Mouse (Mus musculus): Measurements from ENCODE around the gene Smyd5. TPM values are rescaled to one million over a fixed set of nuclear protein-coding genes. Genes with fewer than 3 reads are reported as not detected.

Gene Smyd5
- total RNA-seq (2014; fragmentation: Nextera tagmentation) = 43.9 and 54.6 TPM in 2 replicates
- 36.8 and 43.6 TPM in 2 replicates for total RNA-seq (2017)

- peak; percentile 93 for ATAC-seq (replicated peaks; ENCODE audit: low FRiP score, low TSS enrichment, poor library complexity, severe bottlenecking)
These were observed at the start of gene Smyd5 for GRCm38 (mm10) chr6:85431842-85432431. Gene Smyd5, plus strand, starts transcription at chr6:85431989.

GRCm38 (mm10) chr6:85382791-85383190 lies 49.0 kb upstream of the Smyd5 start:
- no peak for ATAC-seq (replicated peaks; ENCODE audit: low FRiP score, low TSS enrichment, poor library complexity, severe bottlenecking)

DNA sequence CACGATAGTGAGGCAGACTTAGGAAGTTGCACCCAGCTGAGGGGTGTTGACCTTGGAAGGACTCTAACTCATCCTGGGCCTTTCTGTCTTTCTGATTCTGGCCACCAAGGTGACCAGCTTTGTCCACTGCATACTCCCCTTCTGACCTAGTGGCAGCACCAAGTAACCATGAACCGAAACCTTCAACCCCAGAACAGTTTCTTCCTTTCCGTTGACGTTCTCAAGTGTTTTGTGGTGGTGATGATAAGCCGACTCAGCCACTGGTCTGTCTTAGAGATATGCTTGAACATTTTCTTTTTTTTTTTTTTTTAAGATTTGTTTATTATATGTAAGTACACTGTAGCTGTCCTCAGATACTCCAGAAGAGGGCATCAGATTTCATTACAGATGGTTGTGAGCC lies 43.2 kb upstream of the Smyd5 start:
- peak; percentile 92 for ATAC-seq (replicated peaks; ENCODE audit: low FRiP score, low TSS enrichment, poor library complexity, severe bottlenecking)

DNA sequence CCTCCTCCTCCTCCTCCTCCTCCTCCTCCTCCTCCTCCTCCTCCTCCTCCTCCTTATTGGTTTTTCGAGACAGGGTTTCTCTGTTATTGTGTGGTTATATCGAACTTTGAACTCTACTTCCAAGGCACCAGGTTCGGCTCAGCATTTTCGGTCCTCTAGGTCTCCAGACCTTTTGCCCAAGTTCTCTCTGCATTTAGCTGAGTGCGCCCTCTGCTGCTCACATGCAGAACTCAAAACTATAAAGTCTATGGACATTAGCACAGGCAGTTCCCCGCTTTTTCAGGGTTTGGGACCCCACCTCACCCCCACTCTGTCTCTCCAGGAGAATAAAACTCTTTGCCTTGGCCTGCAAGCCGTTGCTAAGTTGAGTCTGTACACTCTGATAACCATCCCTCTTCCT lies 40.0 kb upstream of the Smyd5 start:
- peak; percentile 58; the same call in 1 of the 2 replicates for ATAC-seq (replicated peaks; ENCODE audit: low FRiP score, low TSS enrichment, poor library complexity, severe bottlenecking)

DNA sequence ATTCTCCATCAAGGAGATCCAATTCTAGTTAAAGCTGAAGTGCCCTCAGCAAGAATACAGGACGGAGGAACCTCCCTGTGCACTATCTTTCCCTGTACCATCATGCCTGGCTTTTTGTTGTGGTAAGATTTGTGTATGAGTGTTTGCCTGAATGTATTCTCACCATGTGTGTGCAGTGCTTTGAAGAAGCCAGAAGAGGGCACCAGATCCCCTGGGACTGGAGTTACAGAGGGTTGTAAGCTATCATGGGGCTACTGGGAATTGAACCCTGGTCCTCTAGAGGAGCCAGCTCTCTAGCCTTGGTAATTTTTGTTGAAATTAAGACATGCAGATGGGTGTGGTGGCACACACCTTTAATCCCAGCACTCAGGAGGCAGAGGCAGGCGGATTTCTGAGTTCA lies 36.4 kb upstream of the Smyd5 start:
- no peak for ATAC-seq (replicated peaks; ENCODE audit: low FRiP score, low TSS enrichment, poor library complexity, severe bottlenecking)

GRCm38 (mm10) chr6:85397165-85397564 lies 34.6 kb upstream of the Smyd5 start:
- ATAC-seq (replicated peaks; ENCODE audit: low FRiP score, low TSS enrichment, poor library complexity, severe bottlenecking) = peak; percentile 88

DNA sequence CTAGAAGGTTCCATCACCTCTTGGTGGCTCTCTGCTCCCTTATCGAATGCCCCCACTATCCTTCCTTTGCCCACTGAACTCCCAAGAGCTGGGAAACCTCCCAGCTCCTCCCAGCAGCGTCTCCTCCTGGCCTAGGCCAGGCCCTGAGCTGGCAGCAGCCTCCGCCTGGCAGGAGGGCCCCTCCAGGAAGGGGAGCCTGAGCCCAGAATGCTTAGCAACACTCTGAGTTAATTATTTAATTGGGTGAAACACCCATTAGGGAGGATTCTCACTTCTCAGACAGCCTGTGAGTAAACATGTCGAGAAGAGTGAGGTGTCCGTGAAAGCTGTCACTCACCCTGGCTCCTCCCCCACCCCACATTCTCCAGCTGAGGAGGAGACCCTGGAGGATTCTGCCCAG lies 32.1 kb upstream of the Smyd5 start:
- ATAC-seq (replicated peaks; ENCODE audit: low FRiP score, low TSS enrichment, poor library complexity, severe bottlenecking) = no peak

DNA sequence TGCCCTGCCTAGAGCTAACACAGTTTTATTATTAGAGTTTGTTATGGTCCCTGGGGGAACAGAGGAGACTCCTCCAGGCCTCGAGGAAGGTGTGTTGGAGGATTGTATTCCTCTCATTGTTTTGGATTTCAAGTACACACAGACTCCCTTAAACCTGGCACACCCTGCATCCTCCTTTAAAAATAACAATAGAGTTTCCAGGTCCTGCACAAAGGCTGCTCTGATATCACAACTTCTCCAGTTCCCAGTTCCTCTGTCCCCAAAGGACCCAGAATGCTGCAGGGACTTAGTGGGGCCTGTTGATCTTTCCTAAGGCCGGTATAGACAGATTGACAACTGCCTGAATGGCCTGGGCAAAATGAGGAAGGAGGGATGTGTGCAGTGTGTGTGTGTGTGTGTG lies 29.2 kb upstream of the Smyd5 start:
- ATAC-seq (replicated peaks; ENCODE audit: low FRiP score, low TSS enrichment, poor library complexity, severe bottlenecking) = no peak

- no peak for ATAC-seq (replicated peaks; ENCODE audit: low FRiP score, low TSS enrichment, poor library complexity, severe bottlenecking)
These were observed 28.8 kb upstream of the Smyd5 start for GRCm38 (mm10) chr6:85403039-85403438.

DNA sequence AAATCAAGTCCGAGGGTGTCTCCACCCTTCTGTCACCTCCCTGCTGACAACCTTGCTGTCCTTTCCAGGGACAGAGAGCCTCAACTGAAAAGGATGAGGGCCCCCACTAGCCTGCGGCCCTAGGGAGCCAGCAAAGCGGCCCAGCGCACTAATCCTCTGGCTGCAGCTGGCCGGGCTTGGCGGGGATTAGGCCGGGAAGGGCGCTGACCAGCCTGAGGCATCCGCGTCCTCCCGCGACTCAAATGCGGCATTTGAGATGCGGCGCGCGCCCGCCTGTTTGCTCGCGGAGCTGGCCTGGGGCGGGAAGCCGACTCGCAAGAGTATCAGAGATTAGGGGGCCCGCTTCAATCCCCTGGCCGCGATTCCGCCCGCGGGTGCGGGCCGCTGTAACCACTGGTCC lies 22.8 kb upstream of the Smyd5 start:
- no peak for ATAC-seq (replicated peaks; ENCODE audit: low FRiP score, low TSS enrichment, poor library complexity, severe bottlenecking)

DNA sequence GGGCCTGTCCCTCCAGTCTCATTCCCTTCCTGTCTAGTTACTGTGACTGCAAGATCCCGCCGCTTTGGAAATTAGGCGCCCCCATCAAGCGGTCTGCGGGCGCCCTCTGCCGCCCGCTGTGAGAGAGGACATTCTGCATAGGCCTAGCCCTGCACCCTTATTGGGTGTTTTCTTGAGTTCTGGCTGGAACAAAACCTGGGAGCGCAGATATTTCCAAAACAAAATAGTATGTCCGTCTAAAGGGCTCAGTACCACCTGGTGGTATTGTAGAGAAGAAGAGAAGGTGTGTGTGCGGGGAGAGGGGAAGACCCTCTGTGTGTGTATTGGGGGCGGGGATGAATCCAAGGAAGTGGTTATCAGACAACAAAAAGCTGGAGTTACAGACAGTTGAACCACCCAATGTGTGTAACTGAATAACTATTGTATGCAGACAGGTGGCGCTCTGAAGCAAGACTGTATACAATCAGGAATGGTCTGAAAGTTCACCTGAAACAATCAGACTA lies 21.0 kb upstream of the Smyd5 start:
- peak; percentile 88 for ATAC-seq (replicated peaks; ENCODE audit: low FRiP score, low TSS enrichment, poor library complexity, severe bottlenecking)

DNA sequence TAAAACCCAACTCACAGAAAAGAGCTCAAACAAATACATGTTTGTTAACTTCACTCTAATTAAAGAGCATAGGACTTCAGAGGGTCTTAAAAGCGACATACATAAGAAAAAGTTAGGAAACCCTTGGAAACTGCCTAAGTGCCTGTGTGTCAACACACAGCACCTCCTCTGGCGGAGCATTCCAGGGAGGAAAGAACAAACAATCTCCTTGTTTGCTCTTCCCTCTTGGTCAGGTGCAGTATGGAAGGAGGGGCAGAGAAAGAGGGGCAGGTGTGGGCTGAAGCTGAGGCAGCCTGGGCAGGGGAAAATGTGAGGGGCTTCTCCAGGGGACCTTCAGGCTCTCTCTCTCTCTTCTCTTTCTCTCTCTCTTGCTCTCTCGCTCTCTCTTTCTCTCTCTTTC lies 16.0 kb upstream of the Smyd5 start:
- ATAC-seq (replicated peaks; ENCODE audit: low FRiP score, low TSS enrichment, poor library complexity, severe bottlenecking) = no peak

DNA sequence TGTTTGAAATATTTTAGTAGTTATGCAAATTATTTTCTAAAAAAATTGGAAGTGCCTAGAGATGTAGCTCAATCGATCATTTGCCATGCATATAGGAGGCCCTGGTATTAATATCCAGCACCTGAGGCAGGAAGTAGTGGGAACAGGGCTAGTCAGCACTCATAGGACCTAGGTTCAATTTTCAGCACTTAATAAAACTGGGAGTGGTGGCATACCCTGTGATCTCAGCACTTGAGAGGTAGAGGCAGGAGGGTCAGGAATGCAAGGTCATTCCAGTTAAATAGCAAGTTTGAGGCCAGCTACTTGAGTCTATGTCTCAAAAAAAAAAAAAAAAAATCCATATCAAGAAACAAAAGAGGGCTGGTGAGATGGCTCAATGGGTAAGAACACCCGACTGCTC lies 12.6 kb upstream of the Smyd5 start:
- no peak for ATAC-seq (replicated peaks; ENCODE audit: low FRiP score, low TSS enrichment, poor library complexity, severe bottlenecking)

DNA sequence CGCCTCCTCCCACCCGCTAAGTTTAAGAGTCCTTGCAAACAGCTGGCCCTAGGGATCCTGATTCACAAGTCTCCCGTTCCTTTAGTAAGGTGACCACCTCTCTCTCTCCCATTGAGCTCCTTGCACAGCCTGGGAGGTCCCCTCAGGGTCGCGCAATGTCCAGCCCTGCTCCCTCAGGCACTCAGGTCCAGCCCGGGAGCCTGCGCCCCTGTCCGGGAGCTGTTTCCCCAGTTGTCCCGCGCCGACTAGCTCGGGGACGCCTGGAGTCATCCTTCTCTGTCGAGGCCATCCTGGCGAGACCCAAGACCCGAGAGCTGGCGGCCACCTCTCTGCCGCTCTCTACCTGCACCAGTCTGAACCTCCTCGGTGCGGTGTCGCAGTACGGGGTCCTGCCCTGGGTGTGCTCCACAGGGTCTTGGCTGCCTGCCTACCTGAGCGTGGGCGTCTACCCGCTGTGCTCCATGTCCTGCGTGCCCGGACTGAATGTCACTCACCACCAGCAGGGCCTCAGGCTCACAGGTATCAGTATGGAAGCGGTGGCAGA lies 7.9 kb upstream of the Smyd5 start, which contains the start of gene Noto:
Gene Noto, plus strand, starts transcription at position 51 of the 544 bp plus-strand sequence.
- ATAC-seq (replicated peaks; ENCODE audit: low FRiP score, low TSS enrichment, poor library complexity, severe bottlenecking) = peak; percentile 25; the same call in 1 of the 2 replicates

DNA sequence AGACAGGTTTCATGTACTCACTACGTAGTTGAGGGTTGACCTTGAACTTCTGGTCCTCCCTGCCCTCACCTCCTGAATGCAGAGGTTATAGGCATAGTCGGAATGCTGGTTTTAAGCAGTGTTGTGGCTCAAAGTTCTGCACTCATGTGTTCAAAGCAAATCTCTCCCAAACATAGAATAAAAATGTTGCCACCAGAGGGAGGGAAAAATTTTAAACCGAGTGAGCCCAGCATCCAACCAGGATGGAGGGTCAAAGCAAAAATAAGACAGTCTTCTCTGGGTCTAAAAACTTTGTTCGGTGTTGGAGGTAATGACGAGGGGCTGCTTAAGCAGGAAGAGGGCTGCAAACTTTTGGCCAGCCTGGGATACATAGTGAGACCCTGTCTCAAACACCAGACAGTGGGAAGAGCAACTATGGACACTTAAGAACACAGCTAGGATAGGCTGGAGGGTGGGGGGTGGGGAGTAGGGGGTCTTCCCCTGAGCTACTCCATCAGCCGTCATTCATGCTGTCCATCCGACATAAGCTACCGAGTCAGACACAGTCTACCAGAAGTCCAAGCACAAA lies 431 bp upstream of the Smyd5 start:
- no peak for ATAC-seq (replicated peaks; ENCODE audit: low FRiP score, low TSS enrichment, poor library complexity, severe bottlenecking)

- ATAC-seq (replicated peaks; ENCODE audit: low FRiP score, low TSS enrichment, poor library complexity, severe bottlenecking) = no peak
These were observed 2.1 kb downstream of the Smyd5 start for GRCm38 (mm10) chr6:85433865-85434264.

DNA sequence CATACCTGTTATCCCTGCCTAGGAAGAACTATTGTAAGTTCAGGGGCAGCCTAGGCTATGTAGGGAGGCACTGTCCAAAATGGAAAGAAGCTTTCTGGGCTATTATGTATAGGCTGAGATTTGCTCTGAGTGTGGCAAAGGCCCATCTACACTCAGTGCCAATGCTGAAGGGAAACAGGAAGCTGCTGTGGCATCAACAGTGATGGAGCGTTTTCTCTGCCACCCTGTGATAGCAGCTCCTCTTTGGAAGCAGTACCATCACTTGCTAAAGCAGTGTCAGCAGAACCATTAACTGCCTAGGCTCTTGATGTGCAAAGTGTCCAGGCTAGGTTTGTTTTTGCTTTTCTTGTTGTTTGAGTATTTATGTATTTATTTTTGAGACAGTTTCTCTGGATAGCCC lies 4.4 kb downstream of the Smyd5 start:
- no peak for ATAC-seq (replicated peaks; ENCODE audit: low FRiP score, low TSS enrichment, poor library complexity, severe bottlenecking)

DNA sequence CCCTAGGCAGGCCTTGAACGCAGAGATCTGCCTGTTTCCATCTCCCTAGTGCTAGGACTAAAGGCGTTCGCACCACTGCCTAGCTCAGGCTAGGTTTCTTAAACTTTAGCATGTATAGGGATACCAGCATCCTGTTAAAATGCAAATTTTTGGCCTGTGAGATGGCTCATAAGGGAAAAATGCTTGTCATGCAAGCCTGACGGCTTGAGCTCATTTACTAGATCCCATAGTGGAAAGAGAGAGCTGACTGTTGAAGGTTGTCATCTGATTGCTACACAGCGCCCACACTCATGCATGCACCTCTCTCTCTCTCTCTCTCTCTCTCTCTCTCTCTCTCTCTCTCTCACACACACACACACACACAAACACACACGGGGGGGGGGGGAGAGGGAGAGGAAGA lies 4.8 kb downstream of the Smyd5 start:
- no peak for ATAC-seq (replicated peaks; ENCODE audit: low FRiP score, low TSS enrichment, poor library complexity, severe bottlenecking)

- no peak for ATAC-seq (replicated peaks; ENCODE audit: low FRiP score, low TSS enrichment, poor library complexity, severe bottlenecking)
These were observed 9.4 kb downstream of the Smyd5 start for GRCm38 (mm10) chr6:85441142-85441541.

GRCm38 (mm10) chr6:85443488-85444233 lies 11.9 kb downstream of the Smyd5 start:
- ATAC-seq (replicated peaks; ENCODE audit: low FRiP score, low TSS enrichment, poor library complexity, severe bottlenecking) = no peak
